Mouse (Mus musculus) gastrocnemius, adult 2 months (tissue): ENCODE measurements around the gene BC025446. TPM values are rescaled to one million over a fixed set of nuclear protein-coding genes. Genes with fewer than 3 reads are reported as not detected.

Experiments
- DNase-seq: peaks from one replicate; pipeline ENCODE4 v3.0.0; 2022
- H3K27ac ChIP-seq: fragments of 200-600 bp; 2 replicates; pipeline ENCODE4 v1.8.1; 2022; ENCODE audit warnings: mild to moderate bottlenecking
- H3K4me3 ChIP-seq: fragments of 200-600 bp; 2 replicates; pipeline ENCODE4 v1.8.1; 2022; ENCODE audit warnings: mild to moderate bottlenecking, moderate library complexity
- CTCF ChIP-seq: fragments of 200-600 bp; IDR thresholded peaks from 2 replicates; pipeline ENCODE4 v1.8.1; 2022; ENCODE audit warnings: antibody characterized with exemption, mild to moderate bottlenecking, moderate library complexity
- intact Hi-C: fragments of 180-260 bp; cut with DNase I; formaldehyde crosslinking; loops from one replicate; pipeline ENCODE4 v1.15.1; 2025
- total RNA-seq, 2 experiments: library from RNA; stranded (reverse); gene quantifications; 2 replicates each; pipeline ENCODE4 v1.2.3; 2021

The BC025446 gene
- total RNA-seq, 2 experiments from 2014 or later = not detected

DNA sequence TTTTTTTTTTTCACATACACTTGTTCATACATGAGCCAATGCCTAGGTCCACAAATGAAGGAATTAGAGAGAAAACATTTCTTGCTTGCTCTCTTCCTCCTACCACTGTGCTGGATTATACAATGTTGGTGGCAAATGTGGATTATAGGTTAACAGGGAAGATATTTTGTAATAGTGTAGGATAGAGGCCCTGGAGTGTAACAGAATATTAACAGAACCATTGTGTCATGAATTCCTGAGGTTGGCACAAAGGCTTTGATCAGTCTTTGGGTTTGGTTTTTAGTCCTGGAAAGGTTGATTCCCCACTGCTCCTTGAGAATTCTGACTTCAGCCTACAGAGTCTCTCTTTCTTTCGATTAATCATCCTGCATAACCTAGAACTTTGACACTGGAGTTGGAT lies 50.5 kb downstream of the BC025446 start:
- intact Hi-C loops = no loop called here

GRCm38 (mm10) chr15:75268121-75268520 lies 51.9 kb downstream of the BC025446 start, which contains the start of gene Ly6f:
Ly6f (plus strand) TSS chr15:75268421.
- DNase-seq = no peak
- Histone ChIP-seq H3K4me3 (no peak within 1 kb of the TSS), H3K27ac (no peak within 1 kb of the TSS)
- intact Hi-C loops = no loop called here
- no peak for TF ChIP-seq CTCF

More for the DNA sequence above, 50.5 kb downstream of the BC025446 start:
- no peak for DNase-seq
- no peak overlapping the region for H3K4me3 ChIP-seq
- H3K27ac ChIP-seq = no peak overlapping the region
- no peak for TF ChIP-seq CTCF

- TF ChIP-seq CTCF = no peak
- intact Hi-C loops = no loop called here
- Histone ChIP-seq H3K27ac (no peak overlapping the region), H3K4me3 (no peak overlapping the region)
- DNase-seq = no peak
Measured at GRCm38 (mm10) chr15:75268916-75269829, 53.0 kb downstream of the BC025446 start.

DNA sequence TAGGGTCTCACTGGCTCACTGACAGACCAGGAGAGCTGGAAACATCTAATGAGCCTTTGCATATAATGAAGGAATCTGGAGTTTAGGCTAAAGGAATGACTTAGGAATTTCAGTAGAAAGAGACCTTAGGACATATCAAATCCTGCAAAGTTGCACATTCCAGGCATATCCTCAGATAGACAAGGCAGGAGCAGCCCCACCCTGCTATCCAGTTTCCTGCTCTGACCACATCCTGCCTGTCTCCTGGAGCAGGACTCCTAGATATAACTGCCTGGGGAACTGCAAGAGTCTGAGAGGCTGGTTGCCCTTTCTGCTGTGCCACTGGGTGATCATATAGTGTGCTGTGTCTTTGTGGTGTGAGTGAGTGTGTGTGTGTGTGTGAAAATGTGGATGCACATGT lies 54.0 kb downstream of the BC025446 start:
- Histone ChIP-seq H3K27ac (no peak overlapping the region), H3K4me3 (no peak overlapping the region)
- no peak for DNase-seq
- TF ChIP-seq CTCF = no peak
- intact Hi-C loops = no loop called here

DNA sequence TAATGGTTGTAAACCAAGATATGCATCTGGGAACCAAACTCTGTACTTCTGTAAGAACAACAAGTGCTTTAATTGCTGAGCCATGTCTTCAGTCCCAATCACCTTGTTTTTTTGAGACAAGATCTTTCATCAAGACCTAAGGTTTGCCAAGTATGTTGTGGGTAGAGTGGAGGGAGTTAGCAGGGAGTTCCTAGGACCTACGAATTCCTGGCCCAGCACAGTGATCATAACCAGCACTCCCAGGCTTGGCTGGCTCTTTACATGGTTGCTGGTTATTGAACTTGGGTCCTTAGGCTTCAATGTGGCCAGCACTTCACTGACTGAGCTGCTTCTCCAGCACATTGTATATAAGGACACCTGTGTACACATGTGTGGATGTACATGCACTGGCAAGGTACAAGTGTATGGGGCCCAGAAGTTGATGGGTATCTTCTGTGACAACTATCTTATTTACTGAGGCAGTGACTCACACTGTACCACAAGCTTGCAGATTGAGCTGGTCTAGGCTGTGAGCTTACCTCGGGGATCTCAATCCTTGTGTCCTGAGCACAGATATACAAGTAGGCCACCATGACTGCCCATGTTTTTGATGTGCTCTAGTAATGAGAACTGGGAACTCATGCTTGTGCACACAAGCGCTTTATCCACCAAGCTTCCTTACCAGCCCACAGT lies 54.7 kb downstream of the BC025446 start:
- intact Hi-C loops = no loop called here
- H3K4me3 ChIP-seq = no peak overlapping the region
- no peak for DNase-seq
- no peak for TF ChIP-seq CTCF
- no peak overlapping the region for H3K27ac ChIP-seq

DNA sequence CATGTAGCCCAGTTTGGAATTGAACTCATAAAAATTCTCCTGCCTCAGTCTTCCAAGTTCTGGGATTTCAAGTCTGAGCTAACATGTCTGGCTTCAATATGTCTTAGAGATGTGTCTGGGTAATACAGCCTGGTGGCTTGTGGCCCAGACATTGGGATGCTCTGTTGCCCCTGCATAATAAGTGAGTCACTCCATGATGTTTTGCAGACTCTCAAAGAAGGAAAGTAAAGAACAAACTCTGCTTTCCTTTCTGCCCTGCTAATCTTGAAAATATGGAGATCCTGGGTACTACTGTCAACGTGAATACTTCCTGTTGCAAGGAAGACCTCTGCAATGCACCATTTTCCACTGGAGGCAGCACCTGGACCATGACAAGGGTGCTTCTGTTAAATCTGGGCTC lies 55.2 kb downstream of the BC025446 start:
- DNase-seq = no peak
- no peak overlapping the region for H3K4me3 ChIP-seq
- TF ChIP-seq CTCF = no peak
- intact Hi-C loops = no loop called here
- no peak overlapping the region for H3K27ac ChIP-seq

DNA sequence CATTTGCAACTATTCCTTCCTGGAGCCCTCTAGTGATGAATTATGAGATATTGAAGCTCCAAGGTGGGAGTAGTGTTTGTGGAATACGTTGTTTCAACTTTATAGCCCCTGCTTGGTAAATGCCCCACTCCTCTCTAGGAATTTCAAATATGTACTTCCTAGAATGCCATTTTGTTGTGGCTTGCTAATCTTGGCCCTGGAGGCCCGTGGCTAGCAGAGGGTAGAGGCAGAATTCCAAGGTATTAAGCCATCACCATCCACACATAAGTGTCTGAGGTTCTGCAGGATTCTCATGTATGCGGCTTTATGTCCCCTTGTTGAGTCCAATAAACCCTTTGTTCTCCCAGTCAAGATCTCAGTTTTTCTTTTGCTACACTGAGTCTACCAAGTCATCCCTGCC lies 55.7 kb downstream of the BC025446 start:
- H3K27ac ChIP-seq = no peak overlapping the region
- no peak for DNase-seq
- intact Hi-C loops = no loop called here
- TF ChIP-seq CTCF = no peak
- no peak overlapping the region for H3K4me3 ChIP-seq

Other genes starting within 250 kb of the BC025446 start
- under 1 TPM; 0.33 to 0.43 TPM for gene Ly6i, start 232.9 kb upstream of the BC025446 start, total RNA-seq
- gene Ly6a, start 218.3 kb upstream of the BC025446 start, total RNA-seq = 10 to 100 TPM; 56.5 to 74.4 TPM
- 100 to 1,000 TPM; 116 to 134 TPM for gene Ly6c1, start 167.5 kb upstream of the BC025446 start, total RNA-seq
- 1 to 10 TPM; 4.0 to 4.1 TPM for gene Ly6c2, start 104.4 kb upstream of the BC025446 start, total RNA-seq
- gene Ly6g, start 61.1 kb upstream of the BC025446 start, total RNA-seq = not detected
- not detected for gene Ly6f, start 52.0 kb downstream of the BC025446 start, total RNA-seq